Mouse (Mus musculus) heart, postnatal 10 days (tissue): ENCODE measurements around the gene Alg9. TPM values are rescaled to one million over a fixed set of nuclear protein-coding genes. Genes with fewer than 3 reads are reported as not detected.
A peak's percentile ranks its signal among the peaks of the same experiment; 100 is the strongest.

Experiments
- DNase-seq, 2 experiments: peaks; one replicate each; pipeline ENCODE4 v3.0.0; 2021
- intact Hi-C: fragments of 180-260 bp; cut with DNase I; formaldehyde crosslinking; loops from one replicate; pipeline ENCODE4 v1.15.1; 2025
- total RNA-seq, 2 experiments: library from RNA; stranded (reverse); gene quantifications; 2 replicates each; pipeline ENCODE4 v1.2.3; 2021

Gene Alg9
- total RNA-seq, 2 experiments from 2014 or later, result 10.5 to 16.1 TPM

- no peak for DNase-seq
- intact Hi-C loops, result no loop called here
Measured at GRCm38 (mm10) chr9:50877431-50877830, 102.6 kb downstream of the Alg9 start.

DNA sequence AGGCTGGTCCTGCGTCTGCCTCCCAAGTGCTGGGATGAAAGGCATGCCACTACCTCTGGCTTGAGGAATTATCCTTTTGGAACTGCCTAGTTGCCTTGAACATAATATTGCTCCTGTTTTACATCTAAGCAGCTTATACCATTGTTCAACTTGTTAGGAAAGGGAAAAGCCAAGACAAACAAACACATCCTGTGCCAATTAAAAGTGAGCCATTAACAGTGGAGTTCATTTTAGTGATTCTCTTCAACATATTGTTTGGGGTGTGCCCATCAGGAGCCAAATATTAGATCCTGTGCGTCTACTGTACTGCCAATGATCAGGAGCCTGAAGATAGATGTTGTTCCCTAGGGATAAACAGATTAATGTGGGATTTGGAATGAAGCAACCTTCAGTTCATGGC lies 107.4 kb downstream of the Alg9 start:
- intact Hi-C loops, result no loop called here
- DNase-seq, result no peak

GRCm38 (mm10) chr9:50884093-50884492 lies 109.3 kb downstream of the Alg9 start:
- intact Hi-C loops, result no loop called here
- peak in 1 of 2 experiments; percentile 24 for DNase-seq

GRCm38 (mm10) chr9:50884741-50885599 lies 110.2 kb downstream of the Alg9 start:
- peak; percentile 73 to 77 for DNase-seq
- intact Hi-C loops, result no loop called here

DNA sequence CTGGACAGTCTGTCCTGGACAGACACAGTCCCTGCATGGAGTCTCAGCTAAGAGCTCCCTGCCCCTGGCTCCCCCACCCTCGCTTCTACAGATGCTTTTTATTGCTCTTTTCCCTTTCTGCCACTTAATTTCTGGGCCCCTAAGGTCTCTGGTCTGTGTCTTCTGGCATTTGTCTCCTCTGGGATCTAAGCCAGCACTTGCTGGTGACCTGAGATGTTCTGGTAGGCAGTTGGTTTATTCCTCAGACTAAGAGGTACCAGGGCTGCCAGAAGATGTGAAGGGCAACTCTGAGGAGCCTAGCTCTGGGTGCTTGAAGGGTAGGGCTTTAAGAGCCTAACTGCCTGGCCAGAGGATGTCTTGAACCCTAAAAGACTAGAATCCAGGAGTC lies 110.8 kb downstream of the Alg9 start:
- intact Hi-C loops, result no loop called here
- peak in 1 of 2 experiments; percentile 31 for DNase-seq

DNA sequence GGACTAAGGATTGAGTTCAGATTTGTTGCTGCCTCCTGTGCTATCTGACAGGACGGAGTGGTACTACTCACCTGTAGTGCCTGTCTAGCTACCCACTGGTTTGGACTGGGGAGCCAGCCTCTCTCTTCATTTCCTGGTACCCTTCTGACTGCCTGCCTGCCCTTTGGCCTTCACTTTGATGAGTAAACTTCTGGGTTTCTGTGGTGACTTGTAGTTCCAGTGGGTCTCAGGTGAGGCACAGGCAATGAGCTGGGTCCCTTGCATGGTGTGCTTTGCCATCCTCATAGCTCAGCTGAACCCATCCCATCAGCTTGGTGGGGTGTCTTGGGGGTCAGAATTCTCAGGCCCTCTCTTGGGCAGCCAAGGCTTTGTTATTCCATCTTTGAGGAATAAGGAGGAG lies 112.1 kb downstream of the Alg9 start:
- intact Hi-C loops, result no loop called here
- DNase-seq, result no peak

GRCm38 (mm10) chr9:50887351-50887750 lies 112.5 kb downstream of the Alg9 start:
- intact Hi-C loops, result no loop called here
- no peak for DNase-seq

DNA sequence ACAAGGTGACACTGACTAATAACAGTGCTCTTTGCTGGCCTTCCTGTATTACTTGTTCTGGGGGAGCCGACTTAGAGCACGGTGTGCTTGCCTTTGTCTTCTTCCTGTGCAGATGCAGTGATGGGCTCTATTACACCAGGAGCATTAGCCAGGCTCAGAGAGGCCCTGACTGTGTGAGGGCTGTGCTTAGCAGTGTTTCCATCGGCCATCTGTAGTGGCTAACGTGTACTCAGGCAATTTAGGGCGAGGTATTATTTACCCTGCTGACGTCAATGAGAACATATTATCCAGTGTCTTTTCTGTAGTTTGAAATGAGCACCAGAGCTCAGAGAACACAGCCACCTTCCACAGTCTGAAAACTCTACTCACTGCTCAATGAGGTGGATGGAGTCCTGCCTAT lies 114.4 kb downstream of the Alg9 start:
- intact Hi-C loops, result no loop called here
- no peak for DNase-seq

DNA sequence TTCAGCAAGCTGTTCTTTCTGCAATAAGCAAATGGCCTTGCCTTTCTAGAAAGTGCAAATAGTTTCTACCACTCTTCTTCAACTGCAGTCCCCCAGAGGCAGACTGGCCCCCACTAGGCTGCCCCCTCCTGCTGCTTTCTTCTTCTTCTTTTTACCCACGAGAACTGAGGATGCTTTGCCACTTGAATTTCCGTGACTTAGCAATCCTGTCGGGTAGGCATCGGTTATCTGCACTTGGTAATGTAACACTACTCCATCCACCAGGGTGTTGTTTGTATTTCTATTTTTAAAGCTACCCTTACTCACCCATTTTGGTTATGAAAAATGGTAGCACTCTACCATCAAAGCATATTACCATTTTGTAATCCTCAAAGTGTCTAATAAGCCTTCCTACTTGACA lies 115.1 kb downstream of the Alg9 start:
- intact Hi-C loops, result no loop called here
- DNase-seq, result no peak

DNA sequence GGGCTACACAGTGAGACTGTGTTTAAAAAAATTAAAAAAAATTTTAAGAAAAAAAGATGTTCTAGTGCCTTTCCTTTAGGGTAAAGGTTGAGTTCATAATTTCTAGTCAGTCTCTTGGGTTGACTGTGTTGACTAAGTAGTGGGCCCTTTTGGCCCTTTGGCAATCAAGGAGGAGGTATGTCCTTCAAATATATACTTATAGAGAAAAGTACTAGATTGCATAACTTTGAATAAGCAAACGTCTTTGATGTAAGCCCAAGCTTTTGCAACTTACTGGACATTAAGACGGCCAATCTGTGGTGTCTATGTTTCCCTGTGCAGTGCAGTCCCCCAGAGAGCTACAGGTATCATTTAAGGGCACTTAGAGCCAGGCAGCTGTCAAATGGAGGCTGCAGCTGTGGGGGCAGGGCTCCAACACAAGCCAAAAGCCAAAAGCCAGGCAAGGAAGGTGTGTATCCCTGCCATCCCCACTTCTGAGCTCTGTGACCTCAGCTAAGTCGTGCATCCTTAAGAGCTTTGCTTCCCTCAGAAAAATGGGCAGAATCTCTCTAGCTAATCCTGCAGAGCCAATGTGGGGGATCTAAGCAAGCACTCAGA lies 115.8 kb downstream of the Alg9 start:
- no peak for DNase-seq
- intact Hi-C loops, result no loop called here

Other genes with a start within 250 kb of the Alg9 start
- gene Pts, start 246.3 kb upstream of the Alg9 start, total RNA-seq, result 10 to 100 TPM; 31.7 to 36.8 TPM
- 1 to 10 TPM; 1.3 to 2.5 TPM for gene Il18, start 220.2 kb upstream of the Alg9 start, total RNA-seq
- under 1 TPM; 0.19 to 0.20 TPM for gene Bco2, start 219.8 kb upstream of the Alg9 start, total RNA-seq
- not detected for gene Tex12, start 213.7 kb upstream of the Alg9 start, total RNA-seq
- gene Sdhd, start 171.2 kb upstream of the Alg9 start, total RNA-seq, result 100 to 1,000 TPM; 780 to 786 TPM
- gene Timm8b, start 171.1 kb upstream of the Alg9 start, total RNA-seq, result 100 to 1,000 TPM; 215 to 218 TPM
- under 1 TPM; 0.26 to 0.92 TPM for gene Pih1d2, start 157.7 kb upstream of the Alg9 start, total RNA-seq
- gene Nkapd1, start 157.6 kb upstream of the Alg9 start, total RNA-seq, result 10 to 100 TPM; 22.6 to 23.3 TPM
- gene Dlat, start 115.2 kb upstream of the Alg9 start, total RNA-seq, result 100 to 1,000 TPM; 336 to 364 TPM
- gene Dixdc1, start 35.5 kb upstream of the Alg9 start, total RNA-seq, result 1 to 10 TPM; 7.4 to 7.7 TPM
- 1 to 10 TPM; 3.6 to 5.6 TPM for gene 2310030G06Rik, start 28.5 kb upstream of the Alg9 start, total RNA-seq
- 1,000 to 10,000 TPM; 1,315 to 1,426 TPM for gene Cryab, start 23.7 kb upstream of the Alg9 start, total RNA-seq
- gene Hspb2, start 22.7 kb upstream of the Alg9 start, total RNA-seq, result 100 to 1,000 TPM; 119 to 133 TPM
- 1 to 10 TPM; 6.6 to 6.9 TPM for gene Fdxacb1, start 6.8 kb upstream of the Alg9 start, total RNA-seq
- gene 1110032A03Rik, start 501 bp downstream of the Alg9 start, total RNA-seq, result 10 to 100 TPM; 12.5 to 13.9 TPM
- 10 to 100 TPM; 14.7 to 16.4 TPM for gene Ppp2r1b, start 70.3 kb downstream of the Alg9 start, total RNA-seq
- gene Sik2, start 234.1 kb downstream of the Alg9 start, total RNA-seq, result 10 to 100 TPM; 25.6 to 37.5 TPM